Mouse (Mus musculus) cortical plate, adult 2 months (tissue): ENCODE results near the gene Tmem81.

ENCODE experiments used
- CTCF ChIP-seq: fragments of 200-500 bp; IDR thresholded peaks from 2 replicates; pipeline ENCODE4 v1.5.1; 2011; ENCODE audit warnings: mild to moderate bottlenecking, control low read depth, low read length; ENCODE audit not compliant: insufficient read depth; ENCODE audit errors: extremely low read depth
- POLR2A ChIP-seq: fragments of 200-500 bp; IDR thresholded peaks from 2 replicates; pipeline ENCODE4 v1.6.1; 2011; ENCODE audit warnings: mild to moderate bottlenecking, low read length, control low read depth; ENCODE audit not compliant: insufficient read depth; ENCODE audit errors: extremely low read depth

GRCm38 (mm10) chr1:132533840-132534239 lies 27.8 kb downstream of the Tmem81 start:
- no peak for TF ChIP-seq CTCF
- no peak for TF ChIP-seq POLR2A
